Mouse (Mus musculus): ENCODE measurements around the gene Nucb1. TPM values are rescaled to one million over a fixed set of nuclear protein-coding genes. Genes with fewer than 3 reads are reported as not detected.

Nucb1 gene
- polyA plus RNA-seq, 1 experiment from 2014 or later, result 84.8 TPM

Small RNA genes within 50 kb of the gene (microRNA-seq; reads per million reads assigned to microRNA genes)
- gene Gm22133, result 0.76 reads per million

Other genes with a start within 250 kb of the Nucb1 start
- gene Slc6a21, start 232.9 kb downstream of the Nucb1 start, polyA plus RNA-seq (2014; fragmentation: Nextera tagmentation; extraction: Ambion mirVana), result not detected in 2 replicates
- 4.4 and 6.1 TPM in 2 replicates for gene Trpm4, start 176.6 kb downstream of the Nucb1 start, polyA plus RNA-seq (2014; fragmentation: Nextera tagmentation; extraction: Ambion mirVana)
- gene Hrc, start 175.1 kb downstream of the Nucb1 start, polyA plus RNA-seq (2014; fragmentation: Nextera tagmentation; extraction: Ambion mirVana), result 0.11 and 0.19 TPM in 2 replicates
- 7.7 and 8.1 TPM in 2 replicates for gene Ppfia3, start 143.4 kb downstream of the Nucb1 start, polyA plus RNA-seq (2014; fragmentation: Nextera tagmentation; extraction: Ambion mirVana)
- 0.75 and 1.2 TPM in 2 replicates for gene Lin7b, start 139.8 kb downstream of the Nucb1 start, polyA plus RNA-seq (2014; fragmentation: Nextera tagmentation; extraction: Ambion mirVana)
- 62.0 and 70.9 TPM in 2 replicates for gene Snrnp70, start 114.7 kb downstream of the Nucb1 start, polyA plus RNA-seq (2014; fragmentation: Nextera tagmentation; extraction: Ambion mirVana)
- not detected in 2 replicates for gene Kcna7, start 104.8 kb downstream of the Nucb1 start, polyA plus RNA-seq (2014; fragmentation: Nextera tagmentation; extraction: Ambion mirVana)
- 0.23 and 0.44 TPM in 2 replicates for gene Ntf5, start 96.7 kb downstream of the Nucb1 start, polyA plus RNA-seq (2014; fragmentation: Nextera tagmentation; extraction: Ambion mirVana)
- gene Lhb, start 89.6 kb downstream of the Nucb1 start, polyA plus RNA-seq (2014; fragmentation: Nextera tagmentation; extraction: Ambion mirVana), result not detected in 2 replicates
- 26.5 and 26.8 TPM in 2 replicates for gene Gys1, start 75.6 kb downstream of the Nucb1 start, polyA plus RNA-seq (2014; fragmentation: Nextera tagmentation; extraction: Ambion mirVana)
- gene Ruvbl2, start 72.3 kb downstream of the Nucb1 start, polyA plus RNA-seq (2014; fragmentation: Nextera tagmentation; extraction: Ambion mirVana), result 168 and 171 TPM in 2 replicates
- 5,242 and 5,528 TPM in 2 replicates for gene Ftl1, start 50.5 kb downstream of the Nucb1 start, polyA plus RNA-seq (2014; fragmentation: Nextera tagmentation; extraction: Ambion mirVana)
- gene Bax, start 43.5 kb downstream of the Nucb1 start, polyA plus RNA-seq (2014; fragmentation: Nextera tagmentation; extraction: Ambion mirVana), result 169 and 201 TPM in 2 replicates
- 0.15 TPM in 1 of 2 replicates, not detected in the other for gene Tulp2, start 28.5 kb downstream of the Nucb1 start, polyA plus RNA-seq (2014; fragmentation: Nextera tagmentation; extraction: Ambion mirVana)
- not detected in 2 replicates for gene Gm45808, start 23.6 kb downstream of the Nucb1 start, polyA plus RNA-seq (2014; fragmentation: Nextera tagmentation; extraction: Ambion mirVana)
- gene Dhdh, start 21.6 kb downstream of the Nucb1 start, polyA plus RNA-seq (2014; fragmentation: Nextera tagmentation; extraction: Ambion mirVana), result 3.2 and 3.9 TPM in 2 replicates
- 16.3 and 17.1 TPM in 2 replicates for gene Ppp1r15a, start 15.9 kb upstream of the Nucb1 start, polyA plus RNA-seq (2014; fragmentation: Nextera tagmentation; extraction: Ambion mirVana)
- 0.08 and 0.26 TPM in 2 replicates for gene Plekha4, start 15.9 kb upstream of the Nucb1 start, polyA plus RNA-seq (2014; fragmentation: Nextera tagmentation; extraction: Ambion mirVana)
- gene Hsd17b14, start 44.5 kb upstream of the Nucb1 start, polyA plus RNA-seq (2014; fragmentation: Nextera tagmentation; extraction: Ambion mirVana), result 0.10 and 0.12 TPM in 2 replicates
- 22.5 and 24.7 TPM in 2 replicates for gene Bcat2, start 59.7 kb upstream of the Nucb1 start, polyA plus RNA-seq (2014; fragmentation: Nextera tagmentation; extraction: Ambion mirVana)
- not detected in 2 replicates for gene Fgf21, start 105.1 kb upstream of the Nucb1 start, polyA plus RNA-seq (2014; fragmentation: Nextera tagmentation; extraction: Ambion mirVana)
- not detected in 2 replicates for gene Fut1, start 106.9 kb upstream of the Nucb1 start, polyA plus RNA-seq (2014; fragmentation: Nextera tagmentation; extraction: Ambion mirVana)
- gene Izumo1, start 111.4 kb upstream of the Nucb1 start, polyA plus RNA-seq (2014; fragmentation: Nextera tagmentation; extraction: Ambion mirVana), result 0.10 and 0.29 TPM in 2 replicates
- gene Rasip1, start 117.1 kb upstream of the Nucb1 start, polyA plus RNA-seq (2014; fragmentation: Nextera tagmentation; extraction: Ambion mirVana), result 4.0 and 4.7 TPM in 2 replicates
- gene Mamstr, start 129.6 kb upstream of the Nucb1 start, polyA plus RNA-seq (2014; fragmentation: Nextera tagmentation; extraction: Ambion mirVana), result 1.8 and 2.1 TPM in 2 replicates
- gene Fut2, start 156.0 kb upstream of the Nucb1 start, polyA plus RNA-seq (2014; fragmentation: Nextera tagmentation; extraction: Ambion mirVana), result not detected in 2 replicates
- gene Ntn5, start 173.6 kb upstream of the Nucb1 start, polyA plus RNA-seq (2014; fragmentation: Nextera tagmentation; extraction: Ambion mirVana), result 0.21 TPM in 1 of 2 replicates, not detected in the other
- 0.19 and 0.36 TPM in 2 replicates for gene Sec1, start 184.0 kb upstream of the Nucb1 start, polyA plus RNA-seq (2014; fragmentation: Nextera tagmentation; extraction: Ambion mirVana)
- gene Car11, start 189.4 kb upstream of the Nucb1 start, polyA plus RNA-seq (2014; fragmentation: Nextera tagmentation; extraction: Ambion mirVana), result 3.3 and 6.3 TPM in 2 replicates
- 2.2 and 3.5 TPM in 2 replicates for gene Dbp, start 194.7 kb upstream of the Nucb1 start, polyA plus RNA-seq (2014; fragmentation: Nextera tagmentation; extraction: Ambion mirVana)
- gene Rpl18, start 205.1 kb upstream of the Nucb1 start, polyA plus RNA-seq (2014; fragmentation: Nextera tagmentation; extraction: Ambion mirVana), result 878 and 933 TPM in 2 replicates
- 11.8 and 14.9 TPM in 2 replicates for gene Sphk2, start 207.6 kb upstream of the Nucb1 start, polyA plus RNA-seq (2014; fragmentation: Nextera tagmentation; extraction: Ambion mirVana)
- gene Fam83e, start 210.8 kb upstream of the Nucb1 start, polyA plus RNA-seq (2014; fragmentation: Nextera tagmentation; extraction: Ambion mirVana), result 0.57 and 1.4 TPM in 2 replicates
- not detected in 2 replicates for gene Spaca4, start 215.4 kb upstream of the Nucb1 start, polyA plus RNA-seq (2014; fragmentation: Nextera tagmentation; extraction: Ambion mirVana)